Mouse (Mus musculus): ENCODE measurements at regions not wholly inside any gene's neighbourhood (a gene's known extent, or its start where the extent isn't known, plus 50 kb on each side); places are given as distances from the start of the nearest gene placed in this dataset.

DNA sequence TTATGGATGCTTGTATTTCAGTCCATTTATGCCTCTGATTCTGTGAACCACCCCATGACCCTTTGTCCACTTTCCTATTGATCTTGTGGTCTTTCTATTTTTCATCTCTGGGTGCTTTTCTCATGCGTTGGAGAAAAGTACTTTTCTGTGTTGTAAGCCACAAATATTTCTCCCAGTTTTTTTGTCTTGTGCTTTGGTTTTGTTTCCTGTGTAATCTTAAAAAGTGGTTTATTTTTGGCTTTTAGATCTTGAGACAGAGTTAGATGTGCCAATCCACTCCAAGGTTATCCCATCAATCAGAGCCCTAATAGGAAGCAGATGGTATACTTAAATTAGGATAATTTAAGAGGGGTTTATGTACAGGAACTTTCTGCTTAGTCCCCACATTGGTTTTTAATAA lies 50.0 kb upstream of the Slc22a23 start:
- no peak for DNase-seq (ENCODE audit: low read depth)

Data from c-Kit-positive CD71-negative TER-119-negative erythroid progenitor cells, embryonic 14.5 days (primary cell).